Mouse (Mus musculus): ENCODE results near the gene Lrrc74a.

DNA sequence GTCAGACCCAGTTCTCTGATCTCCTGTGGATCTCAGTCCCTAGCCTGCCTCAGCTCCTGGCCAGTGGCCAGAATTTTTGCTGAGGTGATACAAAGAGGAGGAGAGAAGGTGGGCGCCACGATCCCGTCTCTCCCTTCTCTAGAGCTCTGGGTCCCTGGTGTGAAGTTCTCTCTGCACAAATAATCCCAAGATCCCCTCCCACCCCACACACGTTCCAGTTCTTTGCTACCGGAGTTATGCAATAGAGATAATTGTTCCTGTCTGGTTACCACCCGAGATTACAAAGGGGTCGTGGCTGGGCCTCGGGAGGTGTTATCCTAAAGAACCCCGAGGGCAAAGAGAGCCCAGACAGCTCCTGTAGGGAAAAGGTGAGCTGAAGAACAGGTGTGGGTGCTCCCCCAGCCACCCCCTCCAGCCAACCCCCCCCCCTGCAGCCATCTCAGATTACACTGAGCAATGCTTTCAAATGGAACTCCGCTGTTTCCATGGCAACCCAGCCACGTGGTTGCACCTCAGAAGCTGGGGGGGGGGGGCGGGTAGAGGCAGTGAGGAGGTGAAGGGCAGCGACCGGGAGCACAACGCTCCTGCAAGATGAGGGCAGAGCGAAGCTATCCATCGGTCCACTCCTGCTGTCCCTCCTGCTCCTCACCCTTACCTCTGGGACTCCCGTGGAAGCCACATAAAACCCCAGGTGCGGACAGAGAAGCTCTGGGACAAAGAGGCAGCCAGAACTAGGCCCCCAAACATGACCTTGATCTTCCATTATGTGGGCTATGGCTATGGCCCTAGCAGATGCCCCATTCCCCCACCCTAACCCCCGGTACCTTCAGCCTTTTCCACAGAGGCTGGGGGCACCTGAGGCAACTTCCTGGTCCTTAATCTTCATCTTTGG, 72.1 kb downstream of the Lrrc74a start:
- TF ChIP-seq POLR2A (IDR thresholded peaks at IDR 0.05; ENCODE audit: insufficient read depth, low read length): peak; percentile 34
- no peak for TF ChIP-seq CTCF (IDR thresholded peaks at IDR 0.05; ENCODE audit: low read depth, low read length)
